Mouse (Mus musculus): Measurements from ENCODE around the gene Hoxa13. TPM values are rescaled to one million over a fixed set of nuclear protein-coding genes. Genes with fewer than 3 reads are reported as not detected.
A peak's percentile ranks its signal among the peaks of the same experiment; 100 is the strongest.

Gene Hoxa13
- polyA plus RNA-seq, 1 experiment from 2014 or later: not detected

- Histone ChIP-seq H3K36me3 (ENCODE audit: control insufficient read depth, insufficient read depth, low read length) (no peaks in the 10 kb centered on the region), H3K4me1 (ENCODE audit: control insufficient read depth, insufficient read depth, low read length) (peaks cover 7% of the 10 kb centered on the region; the same call in 1 of the 2 replicates), H3K4me2 (replicated peaks; ENCODE audit: low read depth, low read length) (no peak overlapping the region), H3K27ac (ENCODE audit: low read length) (no peak overlapping the region), H3K9me3 (ENCODE audit: control insufficient read depth, low read depth, low read length) (no peaks in the 10 kb centered on the region), H3K9ac (replicated peaks; ENCODE audit: low read depth, low read length) (no peak overlapping the region), H3K4me3 (ENCODE audit: low read depth, low read length) (no peak overlapping the region), H3K27me3 (ENCODE audit: control insufficient read depth, insufficient read depth, low read length) (peaks cover 42% of the 10 kb centered on the region)
- no peak for ATAC-seq (ENCODE audit: insufficient number of reproducible peaks, insufficient read depth, low FRiP score, low read depth)
- WGBS: 60% methylated on average over 7 of the region's 7 CpGs
Measured at GRCm38 (mm10) chr6:52292328-52292727, 31.6 kb upstream of the Hoxa13 start.

- no peak for ATAC-seq (ENCODE audit: insufficient number of reproducible peaks, insufficient read depth, low FRiP score, low read depth)
- Histone ChIP-seq H3K9me3 (ENCODE audit: control insufficient read depth, low read depth, low read length) (no peaks in the 10 kb centered on the region), H3K9ac (replicated peaks; ENCODE audit: low read depth, low read length) (no peak overlapping the region), H3K27me3 (ENCODE audit: control insufficient read depth, insufficient read depth, low read length) (peaks cover 42% of the 10 kb centered on the region), H3K4me3 (ENCODE audit: low read depth, low read length) (peak overlapping the region; percentile 23; the same call in 1 of the 2 replicates), H3K4me2 (replicated peaks; ENCODE audit: low read depth, low read length) (peak overlapping the region; percentile 43), H3K27ac (ENCODE audit: low read length) (no peak overlapping the region), H3K4me1 (ENCODE audit: control insufficient read depth, insufficient read depth, low read length) (peaks cover 7% of the 10 kb centered on the region; the same call in 1 of the 2 replicates), H3K36me3 (ENCODE audit: control insufficient read depth, insufficient read depth, low read length) (no peaks in the 10 kb centered on the region)
- 2% methylated on average over 44 of the region's 45 CpGs for whole genome bisulfite sequencing
Measured at GRCm38 (mm10) chr6:52291021-52291860, 30.6 kb upstream of the Hoxa13 start.

- no peaks in the 10 kb centered on the region for H3K9me3 ChIP-seq (ENCODE audit: control insufficient read depth, low read depth, low read length)
- 19% methylated on average over 12 of the region's 12 CpGs for WGBS
- H3K9ac ChIP-seq (replicated peaks; ENCODE audit: low read depth, low read length): no peak overlapping the region
- H3K4me3 ChIP-seq (ENCODE audit: low read depth, low read length): no peak overlapping the region
- H3K27me3 ChIP-seq (ENCODE audit: control insufficient read depth, insufficient read depth, low read length): peaks cover 42% of the 10 kb centered on the region
- H3K27ac ChIP-seq (ENCODE audit: low read length): no peak overlapping the region
- H3K4me1 ChIP-seq (ENCODE audit: control insufficient read depth, insufficient read depth, low read length): peaks cover 7% of the 10 kb centered on the region; the same call in 1 of the 2 replicates
- H3K4me2 ChIP-seq (replicated peaks; ENCODE audit: low read depth, low read length): no peak overlapping the region
- no peak for ATAC-seq (ENCODE audit: insufficient number of reproducible peaks, insufficient read depth, low FRiP score, low read depth)
- no peaks in the 10 kb centered on the region for H3K36me3 ChIP-seq (ENCODE audit: control insufficient read depth, insufficient read depth, low read length)
Measured at GRCm38 (mm10) chr6:52290186-52290585, 29.5 kb upstream of the Hoxa13 start.

- Histone ChIP-seq H3K9me3 (ENCODE audit: control insufficient read depth, low read depth, low read length) (no peaks in the 10 kb centered on the region), H3K4me1 (ENCODE audit: control insufficient read depth, insufficient read depth, low read length) (no peaks in the 10 kb centered on the region), H3K27ac (ENCODE audit: low read length) (no peak overlapping the region), H3K4me2 (replicated peaks; ENCODE audit: low read depth, low read length) (no peak overlapping the region), H3K9ac (replicated peaks; ENCODE audit: low read depth, low read length) (no peak overlapping the region), H3K27me3 (ENCODE audit: control insufficient read depth, insufficient read depth, low read length) (peaks cover 2% of the 10 kb centered on the region; the same call in 1 of the 2 replicates), H3K4me3 (ENCODE audit: low read depth, low read length) (no peak overlapping the region), H3K36me3 (ENCODE audit: control insufficient read depth, insufficient read depth, low read length) (no peaks in the 10 kb centered on the region)
- WGBS: 83% methylated on average over 5 of the region's 5 CpGs
- no peak for ATAC-seq (ENCODE audit: insufficient number of reproducible peaks, insufficient read depth, low FRiP score, low read depth)
Measured at GRCm38 (mm10) chr6:52283896-52284295, 23.2 kb upstream of the Hoxa13 start.

- no peak for ATAC-seq (ENCODE audit: insufficient number of reproducible peaks, insufficient read depth, low FRiP score, low read depth)
- H3K27me3 ChIP-seq (ENCODE audit: control insufficient read depth, insufficient read depth, low read length): peaks cover 19% of the 10 kb centered on the region
- WGBS: 61% methylated on average over 12 of the region's 12 CpGs
Measured at GRCm38 (mm10) chr6:52281084-52281483, 20.4 kb upstream of the Hoxa13 start.

GRCm38 (mm10) chr6:52276920-52277319 is 16.2 kb upstream of the Hoxa13 start:
- Histone ChIP-seq H3K4me2 (replicated peaks; ENCODE audit: low read depth, low read length) (no peak overlapping the region), H3K4me3 (ENCODE audit: low read depth, low read length) (no peak overlapping the region), H3K4me1 (ENCODE audit: control insufficient read depth, insufficient read depth, low read length) (no peaks in the 10 kb centered on the region), H3K27ac (ENCODE audit: low read length) (no peak overlapping the region), H3K9ac (replicated peaks; ENCODE audit: low read depth, low read length) (no peak overlapping the region), H3K27me3 (ENCODE audit: control insufficient read depth, insufficient read depth, low read length) (peaks cover 51% of the 10 kb centered on the region), H3K36me3 (ENCODE audit: control insufficient read depth, insufficient read depth, low read length) (no peaks in the 10 kb centered on the region), H3K9me3 (ENCODE audit: control insufficient read depth, low read depth, low read length) (no peaks in the 10 kb centered on the region)
- WGBS: 9% methylated on average over 5 of the region's 5 CpGs
- ATAC-seq (ENCODE audit: insufficient number of reproducible peaks, insufficient read depth, low FRiP score, low read depth): no peak

More at GRCm38 (mm10) chr6:52281084-52281483, 20.4 kb upstream of the Hoxa13 start:
- Histone ChIP-seq H3K36me3 (ENCODE audit: control insufficient read depth, insufficient read depth, low read length) (no peaks in the 10 kb centered on the region), H3K27ac (ENCODE audit: low read length) (no peak overlapping the region), H3K4me3 (ENCODE audit: low read depth, low read length) (no peak overlapping the region), H3K4me1 (ENCODE audit: control insufficient read depth, insufficient read depth, low read length) (no peaks in the 10 kb centered on the region), H3K9me3 (ENCODE audit: control insufficient read depth, low read depth, low read length) (no peaks in the 10 kb centered on the region), H3K9ac (replicated peaks; ENCODE audit: low read depth, low read length) (no peak overlapping the region), H3K4me2 (replicated peaks; ENCODE audit: low read depth, low read length) (no peak overlapping the region)

- Histone ChIP-seq H3K4me1 (ENCODE audit: control insufficient read depth, insufficient read depth, low read length) (no peaks in the 10 kb centered on the region), H3K27ac (ENCODE audit: low read length) (no peak overlapping the region), H3K36me3 (ENCODE audit: control insufficient read depth, insufficient read depth, low read length) (no peaks in the 10 kb centered on the region), H3K4me3 (ENCODE audit: low read depth, low read length) (no peak overlapping the region), H3K9ac (replicated peaks; ENCODE audit: low read depth, low read length) (no peak overlapping the region), H3K4me2 (replicated peaks; ENCODE audit: low read depth, low read length) (no peak overlapping the region), H3K9me3 (ENCODE audit: control insufficient read depth, low read depth, low read length) (no peaks in the 10 kb centered on the region), H3K27me3 (ENCODE audit: control insufficient read depth, insufficient read depth, low read length) (peaks cover 57% of the 10 kb centered on the region)
- WGBS: 1% methylated on average over 6 of the region's 6 CpGs
- no peak for ATAC-seq (ENCODE audit: insufficient number of reproducible peaks, insufficient read depth, low FRiP score, low read depth)
Measured at GRCm38 (mm10) chr6:52276382-52276781, 15.7 kb upstream of the Hoxa13 start.

GRCm38 (mm10) chr6:52275563-52276280 is 15.0 kb upstream of the Hoxa13 start:
- Histone ChIP-seq H3K4me3 (ENCODE audit: low read depth, low read length) (no peak overlapping the region), H3K27me3 (ENCODE audit: control insufficient read depth, insufficient read depth, low read length) (peaks cover 63% of the 10 kb centered on the region)

More at GRCm38 (mm10) chr6:52275563-52276280, 15.0 kb upstream of the Hoxa13 start:
- Histone ChIP-seq H3K27ac (ENCODE audit: low read length) (no peak overlapping the region), H3K9me3 (ENCODE audit: control insufficient read depth, low read depth, low read length) (no peaks in the 10 kb centered on the region), H3K4me2 (replicated peaks; ENCODE audit: low read depth, low read length) (no peak overlapping the region), H3K4me1 (ENCODE audit: control insufficient read depth, insufficient read depth, low read length) (no peaks in the 10 kb centered on the region), H3K9ac (replicated peaks; ENCODE audit: low read depth, low read length) (no peak overlapping the region), H3K36me3 (ENCODE audit: control insufficient read depth, insufficient read depth, low read length) (no peaks in the 10 kb centered on the region)
- no peak for ATAC-seq (ENCODE audit: insufficient number of reproducible peaks, insufficient read depth, low FRiP score, low read depth)
- 10% methylated on average over 8 of the region's 8 CpGs for WGBS
